Mouse (Mus musculus) frontal cortex, postnatal 36 days (tissue): ENCODE measurements around the gene Aff3.

Experiments used
- DNase-seq, 2 experiments: peaks; one replicate each; pipeline ENCODE4 v3.0.0; 2022; ENCODE audit warnings: low spot score in 2 of 2

The Aff3 gene

GRCm38 (mm10) chr1:38393516-38393915 lies 271.2 kb downstream of the Aff3 start:
- peak; percentile 43 to 55 for DNase-seq

DNA sequence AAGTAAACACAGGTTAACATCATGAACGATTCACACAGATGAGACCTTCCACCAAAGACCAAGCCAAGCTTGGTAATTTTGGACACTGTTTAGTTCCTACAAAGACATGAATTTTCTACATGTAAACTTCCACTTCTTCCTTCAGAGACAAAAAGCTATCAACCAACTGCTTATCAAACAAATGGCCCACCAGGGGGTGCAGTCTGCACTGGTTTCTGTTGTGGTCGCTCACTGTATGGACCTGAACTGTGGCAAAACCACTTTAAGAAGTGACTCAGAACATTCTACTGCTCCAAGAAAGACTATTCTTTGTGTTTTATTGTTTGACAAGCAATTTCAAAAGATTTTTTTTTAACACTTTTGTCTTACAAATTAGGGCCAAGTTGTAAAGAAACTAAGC lies 271.8 kb downstream of the Aff3 start:
- DNase-seq: peak; percentile 37 to 72

DNA sequence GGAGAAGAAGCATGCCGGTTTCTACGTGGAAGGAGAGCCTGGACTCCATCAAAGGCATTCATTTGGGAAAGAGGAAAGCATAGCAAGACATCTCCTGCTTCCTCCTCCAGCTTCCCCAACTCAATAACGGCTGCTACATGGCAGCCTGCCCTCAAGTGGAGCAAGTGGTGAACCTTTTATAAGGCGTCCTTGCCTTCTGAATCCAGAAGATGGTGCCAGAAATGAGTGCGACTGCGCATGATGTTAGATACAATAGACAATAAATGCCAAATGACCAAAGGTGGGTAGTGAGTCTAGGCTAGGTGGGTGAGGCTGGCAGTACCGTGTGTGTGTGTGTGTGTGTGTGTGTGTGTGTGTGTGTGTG lies 273.9 kb downstream of the Aff3 start:
- DNase-seq: no peak

DNA sequence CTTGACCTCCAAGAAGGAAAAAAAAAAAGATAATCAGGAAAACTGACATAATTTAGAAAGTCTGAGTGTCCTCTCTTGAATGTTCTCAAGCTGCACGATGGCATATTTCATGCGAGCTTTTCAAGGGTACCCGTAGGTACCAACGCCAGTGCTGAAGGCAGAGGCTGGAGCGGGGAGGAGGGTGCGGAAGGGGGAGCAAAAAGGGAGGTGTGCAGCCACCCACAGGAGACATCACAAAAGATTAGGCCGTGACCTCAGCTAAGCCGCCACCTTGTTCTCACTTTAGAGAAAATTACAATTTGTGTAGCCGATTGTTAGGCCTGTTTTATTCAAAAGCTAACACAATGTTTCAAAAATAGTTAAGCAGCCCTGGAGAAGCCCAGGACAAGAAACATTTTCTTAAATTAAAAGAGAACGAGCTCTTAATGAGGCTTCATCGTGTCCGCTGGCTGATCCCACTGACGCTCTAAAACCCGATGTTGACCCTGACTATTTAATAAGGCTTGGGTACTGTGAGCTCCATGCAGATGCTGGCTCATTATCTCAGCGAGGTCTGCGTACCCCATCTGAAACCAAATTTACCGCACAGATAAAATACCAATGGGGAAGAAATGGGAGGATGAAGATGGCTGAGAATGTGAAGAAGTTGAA lies 274.4 kb downstream of the Aff3 start:
- no peak for DNase-seq

GRCm38 (mm10) chr1:38389576-38389975 lies 275.2 kb downstream of the Aff3 start:
- DNase-seq: no peak

DNA sequence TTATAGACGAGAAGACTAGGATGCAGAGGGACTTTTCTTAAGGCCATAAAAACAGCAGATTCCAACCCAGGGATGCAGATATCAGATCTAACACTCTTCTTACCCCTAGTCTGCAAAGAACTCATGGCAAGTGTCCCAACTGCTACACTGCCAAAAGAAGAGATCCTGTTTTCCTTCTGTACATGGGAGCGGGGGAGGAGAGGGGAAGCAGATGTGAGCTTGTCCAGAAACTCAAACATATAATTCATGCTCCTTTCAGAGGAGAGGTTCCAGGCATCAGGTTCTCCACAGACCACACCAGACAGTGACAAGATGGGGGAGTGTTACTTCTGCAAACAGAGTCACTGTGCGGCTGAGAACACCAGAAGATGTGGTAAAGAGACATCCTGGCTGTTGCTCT lies 276.3 kb downstream of the Aff3 start:
- no peak for DNase-seq

- no peak for DNase-seq
Measured at GRCm38 (mm10) chr1:38387438-38387837, 277.3 kb downstream of the Aff3 start.

- no peak for DNase-seq
Measured at GRCm38 (mm10) chr1:38384457-38385121, 280.2 kb downstream of the Aff3 start.

GRCm38 (mm10) chr1:38384010-38384409 lies 280.7 kb downstream of the Aff3 start:
- no peak for DNase-seq

DNA sequence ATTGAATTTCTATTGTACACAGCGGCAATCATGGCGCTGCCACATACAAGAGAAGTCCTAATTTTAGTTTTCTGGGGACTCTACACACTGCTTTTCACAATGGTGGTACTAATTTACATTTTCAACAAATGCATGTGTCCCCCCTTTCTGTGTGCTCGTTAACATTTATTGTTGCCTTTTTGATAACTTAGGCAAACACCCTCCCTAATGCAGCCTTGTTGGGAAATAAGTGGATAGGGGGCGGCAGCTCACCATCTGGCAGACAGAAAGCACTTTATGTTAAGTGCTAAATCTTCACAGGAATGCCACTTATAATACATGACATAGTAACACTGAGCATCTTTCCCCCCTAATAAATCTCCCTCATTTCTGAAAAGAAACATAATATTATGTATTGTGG lies 282.1 kb downstream of the Aff3 start:
- no peak for DNase-seq

GRCm38 (mm10) chr1:38377930-38378329 lies 286.8 kb downstream of the Aff3 start:
- no peak for DNase-seq

DNA sequence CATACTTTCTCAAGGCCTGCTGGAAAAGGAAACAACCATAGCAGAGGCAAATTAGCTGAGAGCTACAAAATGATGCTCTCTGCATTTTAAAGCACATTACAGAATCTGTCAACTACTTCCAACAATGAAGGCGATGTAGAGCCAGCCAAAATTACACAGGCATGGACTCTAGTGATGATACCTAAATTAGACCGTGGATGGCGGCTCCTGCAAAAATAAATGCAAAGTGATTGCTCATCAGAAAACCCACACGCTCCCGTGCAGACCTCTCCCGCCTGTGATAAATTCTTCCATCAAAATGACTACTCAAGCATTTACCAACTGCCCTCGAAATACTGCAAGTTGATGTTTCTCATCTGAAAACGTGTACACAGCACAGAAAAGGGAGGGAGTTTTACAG lies 295.6 kb downstream of the Aff3 start:
- DNase-seq: peak; percentile 26 to 53

- no peak for DNase-seq
Measured at GRCm38 (mm10) chr1:38368081-38368689, 296.6 kb downstream of the Aff3 start.

- no peak for DNase-seq
Measured at GRCm38 (mm10) chr1:38367404-38368080, 297.2 kb downstream of the Aff3 start.

GRCm38 (mm10) chr1:38363856-38364255 lies 300.9 kb downstream of the Aff3 start:
- DNase-seq: no peak

- DNase-seq: no peak
Measured at GRCm38 (mm10) chr1:38362275-38362674, 302.5 kb downstream of the Aff3 start.

DNA sequence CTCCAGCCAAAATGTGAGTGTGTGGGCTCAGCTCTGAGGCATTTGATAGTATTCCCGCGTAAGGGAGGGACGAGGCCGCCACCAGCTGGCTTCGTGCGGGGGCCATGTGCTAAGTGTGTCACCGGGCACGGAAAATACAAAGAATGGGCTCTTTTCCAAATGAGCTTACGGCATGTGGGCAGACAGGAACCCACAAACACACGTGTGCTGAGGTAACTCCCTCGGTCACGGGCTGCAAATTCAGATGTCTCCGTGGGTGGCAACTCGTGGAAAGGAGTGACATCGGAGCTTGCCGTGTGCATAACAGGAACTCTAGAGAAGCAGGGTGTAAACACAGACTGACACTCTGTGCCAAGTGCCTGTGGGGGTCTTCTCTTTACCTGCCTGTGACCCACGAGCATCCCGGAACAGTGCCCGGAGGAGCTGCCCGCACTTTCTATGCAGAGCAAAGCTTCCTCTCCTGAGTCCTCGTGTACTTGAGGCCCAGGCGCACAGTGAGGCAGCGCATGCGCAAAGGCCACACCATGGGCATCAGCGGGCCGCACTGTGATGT lies 305.9 kb downstream of the Aff3 start:
- DNase-seq: peak; percentile 62 to 76

- no peak for DNase-seq
Measured at GRCm38 (mm10) chr1:38357933-38358796, 306.6 kb downstream of the Aff3 start.

GRCm38 (mm10) chr1:38354585-38354984 lies 310.2 kb downstream of the Aff3 start:
- DNase-seq: no peak

- DNase-seq: no peak
Measured at GRCm38 (mm10) chr1:38347346-38347745, 317.4 kb downstream of the Aff3 start.

- peak; percentile 40 to 67 for DNase-seq
Measured at GRCm38 (mm10) chr1:38334206-38334605, 330.5 kb downstream of the Aff3 start.
